Mouse (Mus musculus) brain, embryonic 14.5 days (tissue): Measurements from ENCODE around the gene Usp45. TPM values are rescaled to one million over a fixed set of nuclear protein-coding genes. Genes with fewer than 3 reads are reported as not detected.

Source experiments
- DNase-seq: peaks from one replicate; pipeline ENCODE4 v3.0.0-alpha.2; 2011; ENCODE audit warnings: low read depth
- CTCF ChIP-seq: fragments of 200-500 bp; IDR thresholded peaks from 2 replicates; pipeline ENCODE4 v1.5.1; 2012; ENCODE audit warnings: inconsistent platforms, mild to moderate bottlenecking, moderate library complexity, borderline replicate concordance; ENCODE audit not compliant: insufficient read depth, insufficient read length; ENCODE audit errors: extremely low read depth
- POLR2A ChIP-seq: fragments of 200-500 bp; IDR thresholded peaks from 2 replicates; pipeline ENCODE4 v1.6.1; 2012; ENCODE audit warnings: mild to moderate bottlenecking, inconsistent platforms, borderline replicate concordance; ENCODE audit not compliant: poor library complexity, insufficient read depth, insufficient read length, severe bottlenecking; ENCODE audit errors: extremely low read depth
- polyA plus RNA-seq: library from polyadenylated mRNA; depleted of rRNA; stranded (reverse); fragments of >200 nt; gene quantifications from 2 replicates; pipeline ENCODE4 v1.2.3, GENCODE M21; 2012

Gene Usp45
- polyA plus RNA-seq, 1 experiment = 10.9 TPM

GRCm38 (mm10) chr4:21801620-21802019 lies 34.7 kb downstream of the Usp45 start:
- no peak for DNase-seq
- TF ChIP-seq CTCF (no peak), POLR2A (no peak)

- TF ChIP-seq CTCF = no peak
- no peak for TF ChIP-seq POLR2A
- peak; percentile 7 for DNase-seq
These were observed 40.2 kb downstream of the Usp45 start for GRCm38 (mm10) chr4:21807204-21807603.

- no peak for TF ChIP-seq POLR2A
- no peak for TF ChIP-seq CTCF
- no peak for DNase-seq
These were observed 43.7 kb downstream of the Usp45 start for GRCm38 (mm10) chr4:21810608-21811007.

GRCm38 (mm10) chr4:21812635-21813034 lies 45.7 kb downstream of the Usp45 start:
- no peak for DNase-seq

GRCm38 (mm10) chr4:21814029-21814428 lies 47.1 kb downstream of the Usp45 start:
- no peak for TF ChIP-seq POLR2A
- TF ChIP-seq CTCF = peak; percentile 73; the same call in 1 of the 2 replicates
- peak; percentile 91 for DNase-seq

More at GRCm38 (mm10) chr4:21812635-21813034, 45.7 kb downstream of the Usp45 start:
- no peak for TF ChIP-seq POLR2A

- TF ChIP-seq CTCF (no peak), POLR2A (no peak)
- DNase-seq = no peak
These were observed 59.7 kb downstream of the Usp45 start for GRCm38 (mm10) chr4:21826616-21827015.

- TF ChIP-seq CTCF (no peak), POLR2A (no peak)
- DNase-seq = no peak
These were observed 65.9 kb downstream of the Usp45 start for GRCm38 (mm10) chr4:21832844-21833243.

GRCm38 (mm10) chr4:21847481-21848286 lies 80.7 kb downstream of the Usp45 start, which contains the start of gene Pnisr:
Gene Pnisr, plus strand, starts transcription at chr4:21847583.
- TF ChIP-seq CTCF (peak; percentile 88), POLR2A (0 out of 2 replicates have a peak, but pooled peaks have one; percentile 27)
- DNase-seq = peak; percentile 99

- TF ChIP-seq POLR2A (peak; percentile 11; the same call in 1 of the 2 replicates), CTCF (no peak)
These were observed 81.3 kb downstream of the Usp45 start for GRCm38 (mm10) chr4:21848287-21848630.

GRCm38 (mm10) chr4:21857481-21857880 lies 90.5 kb downstream of the Usp45 start:
- TF ChIP-seq CTCF (no peak), POLR2A (no peak)
- DNase-seq = no peak

More at GRCm38 (mm10) chr4:21848287-21848630, 81.3 kb downstream of the Usp45 start:
- DNase-seq = peak; percentile 96

- DNase-seq = no peak
- no peak for TF ChIP-seq CTCF
- TF ChIP-seq POLR2A = no peak
These were observed 98.3 kb downstream of the Usp45 start for GRCm38 (mm10) chr4:21865226-21865625.

- peak; percentile 24 for DNase-seq
- no peak for TF ChIP-seq POLR2A
- TF ChIP-seq CTCF = no peak
These were observed 111.8 kb downstream of the Usp45 start for GRCm38 (mm10) chr4:21878776-21879175.
